Comparison of ENCODE assay signal across 8 mouse cellular contexts in genomic region chr3:107696910-107697309, GRCm38 (mm10). TPM values are rescaled to one million over a fixed set of nuclear protein-coding genes. Genes with fewer than 3 reads are reported as not detected.
DNase-seq lines count a peak whose midpoint lies in the region; ATAC-seq and TF ChIP-seq lines count a peak whose summit lies in the region.

No protein-coding gene starts in this region.

- no peaks in the 10 kb centered on the region for H3K9me3 ChIP-seq in kidney, embryonic 15.5 days (replicated peaks)
- H3K9me3 ChIP-seq in embryonic facial prominence, embryonic 14.5 days (ENCODE audit: control insufficient read depth, low read length), result no peaks in the 10 kb centered on the region
- no peaks in the 10 kb centered on the region for H3K9me3 ChIP-seq in hindbrain, postnatal 0 days (ENCODE audit: low read length)

- no peak overlapping the region for H3K27ac ChIP-seq in kidney, embryonic 15.5 days
- no peak overlapping the region for H3K27ac ChIP-seq in embryonic facial prominence, embryonic 14.5 days (replicated peaks; ENCODE audit: low read depth, low read length)
- no peak overlapping the region for H3K27ac ChIP-seq in hindbrain, postnatal 0 days

- H3K27me3 ChIP-seq in kidney, embryonic 15.5 days, result no peaks in the 10 kb centered on the region
- H3K27me3 ChIP-seq in embryonic facial prominence, embryonic 14.5 days (replicated peaks; ENCODE audit: control insufficient read depth, insufficient read depth, low read length), result no peaks in the 10 kb centered on the region
- no peaks in the 10 kb centered on the region for H3K27me3 ChIP-seq in hindbrain, postnatal 0 days (ENCODE audit: insufficient read depth, low read length)
- no peaks in the 10 kb centered on the region for H3K27me3 ChIP-seq in myocyte (ENCODE audit: control insufficient read depth, insufficient read depth, insufficient read length)

- H3K79me2 ChIP-seq in myocyte (ENCODE audit: control insufficient read depth, insufficient read depth), result peaks cover 41% of the 10 kb centered on the region

- peak overlapping the region; percentile 47 for H3K4me2 ChIP-seq in kidney, embryonic 15.5 days
- peak overlapping the region; percentile 43 for H3K4me2 ChIP-seq in embryonic facial prominence, embryonic 14.5 days (ENCODE audit: low read depth, low read length)
- H3K4me2 ChIP-seq in hindbrain, postnatal 0 days (ENCODE audit: low read depth, low read length), result peak overlapping the region; percentile 37
- peak overlapping the region; percentile 29 for H3K4me2 ChIP-seq in myocyte (ENCODE audit: low read depth)

- H3K9ac ChIP-seq in kidney, embryonic 15.5 days, result no peak overlapping the region
- no peak overlapping the region for H3K9ac ChIP-seq in embryonic facial prominence, embryonic 14.5 days (ENCODE audit: low read depth, low read length)
- H3K9ac ChIP-seq in hindbrain, postnatal 0 days (replicated peaks; ENCODE audit: low read length), result no peak overlapping the region

- peak overlapping the region; percentile 100 for H3ac ChIP-seq in myocyte (ENCODE audit: control insufficient read depth, insufficient read length)

- TF ChIP-seq CTCF in hindbrain, postnatal 0 days (IDR thresholded peaks at IDR 0.05; ENCODE audit: low read depth), result no peak

- WGBS in kidney, embryonic 15.5 days, result 40% methylated on average over 3 of the region's 3 CpGs
- WGBS in embryonic facial prominence, embryonic 14.5 days, result 42% methylated on average over 3 of the region's 3 CpGs
- 37% methylated on average over 3 of the region's 3 CpGs for WGBS in hindbrain, postnatal 0 days

- H3K4me1 ChIP-seq in kidney, embryonic 15.5 days, result peaks cover 26% of the 10 kb centered on the region
- peaks cover 23% of the 10 kb centered on the region for H3K4me1 ChIP-seq in embryonic facial prominence, embryonic 14.5 days (ENCODE audit: control insufficient read depth, insufficient read depth, low read length)
- peaks cover 24% of the 10 kb centered on the region for H3K4me1 ChIP-seq in hindbrain, postnatal 0 days (ENCODE audit: insufficient read depth, low read length)

- peak; percentile 17 for ATAC-seq in kidney, embryonic 15.5 days (replicated peaks; ENCODE audit: low FRiP score)
- ATAC-seq in embryonic facial prominence, embryonic 14.5 days (ENCODE audit: low read depth), result no peak; the same call in 1 of the 2 replicates
- no peak for ATAC-seq in hindbrain, postnatal 0 days

- H3K36me3 ChIP-seq in kidney, embryonic 15.5 days, result no peaks in the 10 kb centered on the region
- H3K36me3 ChIP-seq in embryonic facial prominence, embryonic 14.5 days (ENCODE audit: control insufficient read depth, insufficient read depth, low read length), result no peaks in the 10 kb centered on the region
- H3K36me3 ChIP-seq in hindbrain, postnatal 0 days (ENCODE audit: insufficient read depth, low read length), result no peaks in the 10 kb centered on the region
- peaks cover 5% of the 10 kb centered on the region for H3K36me3 ChIP-seq in myocyte (ENCODE audit: control insufficient read depth, insufficient read depth)

- peak overlapping the region; percentile 66 for H3K4me3 ChIP-seq in kidney, embryonic 15.5 days (replicated peaks)
- peak overlapping the region; percentile 88; the same call in 1 of the 2 replicates for H3K4me3 ChIP-seq in embryonic facial prominence, embryonic 14.5 days (ENCODE audit: low read depth, low read length)
- peak overlapping the region; percentile 89; the same call in 1 of the 2 replicates for H3K4me3 ChIP-seq in hindbrain, postnatal 0 days (ENCODE audit: low read length)
- no peak overlapping the region for H3K4me3 ChIP-seq in myocyte

- no peak for DNase-seq in kidney, postnatal 14 days
- no peak for DNase-seq in embryonic facial prominence, embryonic 14.5 days (ENCODE audit: low spot score)
- DNase-seq in hindbrain, postnatal 0 days (ENCODE audit: low spot score), result no peak
- DNase-seq in thymus, postnatal 4 days, result no peak
- no peak for DNase-seq in frontal cortex, postnatal 14 days (ENCODE audit: low spot score in 2 of 2)
- no peak for DNase-seq in gastrocnemius, postnatal 4 days (ENCODE audit: low spot score in 2 of 2)

- TF ChIP-seq POLR2A in myocyte (IDR thresholded peaks at IDR 0.05; ENCODE audit: insufficient read length, low read depth), result no peak

TF ChIP-seq in myocyte, 11 proteins besides CTCF, POLR2A, EP300 and RAD21:
- no peak for TF ChIP-seq SRF (IDR thresholded peaks at IDR 0.05; ENCODE audit: control insufficient read depth, insufficient read length, low read depth)
- TF ChIP-seq TCF3 (IDR thresholded peaks at IDR 0.05; ENCODE audit: insufficient read length, low read depth), result no peak
- no peak for TF ChIP-seq TCF12 (IDR thresholded peaks at IDR 0.05; ENCODE audit: insufficient read depth, poor library complexity, severe bottlenecking)
- TF ChIP-seq CEBPB (IDR thresholded peaks at IDR 0.05; ENCODE audit: insufficient read depth, poor library complexity, severe bottlenecking), result no peak
- no peak for TF ChIP-seq POLR2AphosphoS2 (IDR thresholded peaks at IDR 0.05; ENCODE audit: insufficient read length, low read depth)
- TF ChIP-seq REST (IDR thresholded peaks at IDR 0.05; ENCODE audit: insufficient read depth, insufficient read length), result no peak
- TF ChIP-seq E2F4 (IDR thresholded peaks at IDR 0.05; ENCODE audit: insufficient read depth), result no peak
- no peak for TF ChIP-seq MYOG (IDR thresholded peaks at IDR 0.05; ENCODE audit: control insufficient read depth in 1 of 3, insufficient read depth in 1 of 3, insufficient read length in 2 of 3, low read depth in 2 of 3)
- no peak for TF ChIP-seq MYOD1 (IDR thresholded peaks at IDR 0.05; ENCODE audit: control insufficient read depth in 1 of 3, insufficient read length in 2 of 3, low read depth in 2 of 3)
- no peak for TF ChIP-seq USF1 (IDR thresholded peaks at IDR 0.05; ENCODE audit: low read depth)

RNA-seq across cellular contexts. Expression of gene Ahcyl1, which starts 0.6 kb away (rescaled TPM):
- 92.7 and 94.5 TPM in 2 replicates for polyA plus RNA-seq in kidney, embryonic 15.5 days (2015; fragmentation: Nextera tagmentation; extraction: Ambion mirVana)
- polyA plus RNA-seq in embryonic facial prominence, embryonic 14.5 days (2014; fragmentation: Nextera tagmentation; extraction: Ambion mirVana), result 89.3 and 95.0 TPM in 2 replicates
- total RNA-seq in hindbrain, postnatal 0 days (2014; rRNA removed), result 54.2 and 55.3 TPM in 2 replicates
- polyA plus RNA-seq in hindbrain, postnatal 0 days (2015; fragmentation: Nextera tagmentation; extraction: Ambion mirVana), result 122 and 132 TPM in 2 replicates
- 51.0 TPM for polyA plus RNA-seq in myocyte (2012; fragmentation: generic; extraction: Trizol)
- total RNA-seq in gastrocnemius, postnatal 4 days (2021), result 10 to 100 TPM; 68.5 to 83.4 TPM
